Mouse (Mus musculus) testis, adult 2 months (tissue): ENCODE measurements around the gene Mustn1. TPM values are rescaled to one million over a fixed set of nuclear protein-coding genes. Genes with fewer than 3 reads are reported as not detected.

ENCODE experiments used
- H3K27ac ChIP-seq: fragments of 200-500 bp; 2 replicates; pipeline ENCODE4 v1.5.1; 2012; ENCODE audit warnings: low read depth, low read length; ENCODE audit not compliant: control insufficient read depth, insufficient read depth
- H3K27me3 ChIP-seq: fragments of 200-500 bp; 2 replicates; pipeline ENCODE4 v1.6.1; 2012; ENCODE audit warnings: mild to moderate bottlenecking, low read length, moderate library complexity; ENCODE audit not compliant: control insufficient read depth, insufficient read depth
- H3K36me3 ChIP-seq: fragments of 200-500 bp; 2 replicates; pipeline ENCODE4 v1.6.1; 2012; ENCODE audit warnings: mild to moderate bottlenecking, low read length; ENCODE audit not compliant: control insufficient read depth, insufficient read depth
- H3K4me1 ChIP-seq: fragments of 200-500 bp; 2 replicates; pipeline ENCODE4 v1.6.1; 2012; ENCODE audit warnings: low read length; ENCODE audit not compliant: control insufficient read depth, insufficient read depth
- H3K4me3 ChIP-seq: fragments of 200-500 bp; 2 replicates; pipeline ENCODE4 v1.5.1; 2012; ENCODE audit warnings: low read depth, mild to moderate bottlenecking, low read length, moderate library complexity, mixed read lengths; ENCODE audit not compliant: control insufficient read depth
- CTCF ChIP-seq: fragments of 200-500 bp; IDR thresholded peaks from 2 replicates; pipeline ENCODE4 v1.5.1; 2012; ENCODE audit warnings: low read depth, mild to moderate bottlenecking, inconsistent platforms, low read length, moderate library complexity; ENCODE audit not compliant: control insufficient read depth, insufficient read depth, insufficient replicate concordance
- POLR2A ChIP-seq: fragments of 200-500 bp; IDR thresholded peaks from 2 replicates; pipeline ENCODE4 v1.6.1; 2012; ENCODE audit warnings: low read depth, mild to moderate bottlenecking, inconsistent platforms, low read length, moderate library complexity; ENCODE audit not compliant: control insufficient read depth
- polyA plus RNA-seq: library from polyadenylated mRNA; depleted of rRNA; stranded (reverse); fragments of >200 nt; gene quantifications from 2 replicates; pipeline ENCODE4 v1.2.3, GENCODE M21; 2012

The Mustn1 gene
- polyA plus RNA-seq, 1 experiment = 1.3 TPM

GRCm38 (mm10) chr14:30903036-30903435 lies 24.0 kb downstream of the Mustn1 start:
- TF ChIP-seq CTCF (no peak), POLR2A (no peak)
- no peak overlapping the region for H3K27ac ChIP-seq
- H3K36me3 ChIP-seq = no peaks in the 10 kb centered on the region
- no peak overlapping the region for H3K4me3 ChIP-seq
- H3K4me1 ChIP-seq = no peaks in the 10 kb centered on the region
- H3K27me3 ChIP-seq = no peaks in the 10 kb centered on the region

GRCm38 (mm10) chr14:30904307-30904706 lies 25.3 kb downstream of the Mustn1 start:
- no peak overlapping the region for H3K27ac ChIP-seq

GRCm38 (mm10) chr14:30906001-30906400 lies 27.0 kb downstream of the Mustn1 start:
- H3K36me3 ChIP-seq = no peaks in the 10 kb centered on the region
- no peak overlapping the region for H3K27ac ChIP-seq
- no peak overlapping the region for H3K4me3 ChIP-seq
- H3K4me1 ChIP-seq = no peaks in the 10 kb centered on the region
- no peaks in the 10 kb centered on the region for H3K27me3 ChIP-seq
- no peak for TF ChIP-seq CTCF
- TF ChIP-seq POLR2A = no peak

More at GRCm38 (mm10) chr14:30904307-30904706, 25.3 kb downstream of the Mustn1 start:
- H3K4me1 ChIP-seq = no peaks in the 10 kb centered on the region
- no peak overlapping the region for H3K4me3 ChIP-seq
- no peaks in the 10 kb centered on the region for H3K36me3 ChIP-seq
- TF ChIP-seq POLR2A (no peak), CTCF (no peak)
- H3K27me3 ChIP-seq = no peaks in the 10 kb centered on the region

GRCm38 (mm10) chr14:30907814-30908265 lies 28.8 kb downstream of the Mustn1 start:
- Histone ChIP-seq H3K36me3 (no peaks in the 10 kb centered on the region), H3K27me3 (no peaks in the 10 kb centered on the region), H3K4me3 (no peak overlapping the region), H3K4me1 (no peaks in the 10 kb centered on the region), H3K27ac (no peak overlapping the region)
- TF ChIP-seq POLR2A (no peak), CTCF (no peak)

- Histone ChIP-seq H3K36me3 (no peaks in the 10 kb centered on the region), H3K27me3 (no peaks in the 10 kb centered on the region), H3K4me1 (no peaks in the 10 kb centered on the region), H3K27ac (no peak overlapping the region), H3K4me3 (no peak overlapping the region)
- TF ChIP-seq CTCF = no peak
- no peak for TF ChIP-seq POLR2A
Observed at GRCm38 (mm10) chr14:30911141-30911540, 32.1 kb downstream of the Mustn1 start.

GRCm38 (mm10) chr14:30912641-30913040 lies 33.6 kb downstream of the Mustn1 start:
- H3K4me1 ChIP-seq = no peaks in the 10 kb centered on the region
- no peaks in the 10 kb centered on the region for H3K27me3 ChIP-seq
- H3K4me3 ChIP-seq = no peak overlapping the region
- H3K27ac ChIP-seq = no peak overlapping the region
- H3K36me3 ChIP-seq = no peaks in the 10 kb centered on the region
- TF ChIP-seq POLR2A (no peak), CTCF (no peak)

GRCm38 (mm10) chr14:30913404-30913803 lies 34.4 kb downstream of the Mustn1 start:
- TF ChIP-seq POLR2A = no peak
- TF ChIP-seq CTCF = no peak
- no peaks in the 10 kb centered on the region for H3K4me1 ChIP-seq
- H3K4me3 ChIP-seq = no peak overlapping the region
- no peaks in the 10 kb centered on the region for H3K27me3 ChIP-seq
- no peak overlapping the region for H3K27ac ChIP-seq
- H3K36me3 ChIP-seq = no peaks in the 10 kb centered on the region

- Histone ChIP-seq H3K36me3 (no peaks in the 10 kb centered on the region), H3K27me3 (no peaks in the 10 kb centered on the region), H3K4me1 (no peaks in the 10 kb centered on the region; the same call in 1 of the 2 replicates), H3K4me3 (no peak overlapping the region), H3K27ac (no peak overlapping the region)
- TF ChIP-seq CTCF = no peak
- TF ChIP-seq POLR2A = no peak
Observed at GRCm38 (mm10) chr14:30916516-30916915, 37.5 kb downstream of the Mustn1 start.
